Mouse (Mus musculus) forebrain, embryonic 13.5 days (tissue): Measurements from ENCODE around the gene Slc44a1. TPM values are rescaled to one million over a fixed set of nuclear protein-coding genes. Genes with fewer than 3 reads are reported as not detected.
A peak's percentile ranks its signal among the peaks of the same experiment; 100 is the strongest.

Experiments
- ATAC-seq: fragments of 200-750 bp; cut with Nextera tagmentation; 2 replicates; pipeline ENCODE4 v1.8.0; 2017
- H3K27ac ChIP-seq: fragments of 300-500 bp; sonication (generic); 2 replicates; pipeline ENCODE4 v1.5.1; 2015; ENCODE audit warnings: inconsistent platforms, mild to moderate bottlenecking, moderate library complexity
- H3K27me3 ChIP-seq: fragments of 300-500 bp; sonication (generic); 2 replicates; pipeline ENCODE4 v1.6.1; 2015; ENCODE audit warnings: mild to moderate bottlenecking, inconsistent platforms
- H3K36me3 ChIP-seq: fragments of 300-500 bp; sonication (generic); 2 replicates; pipeline ENCODE4 v1.6.1; 2015; ENCODE audit warnings: mild to moderate bottlenecking, inconsistent platforms; ENCODE audit not compliant: poor library complexity, severe bottlenecking
- H3K4me1 ChIP-seq: fragments of 300-500 bp; sonication (generic); 2 replicates; pipeline ENCODE4 v1.6.1; 2015; ENCODE audit warnings: inconsistent platforms
- H3K4me2 ChIP-seq: fragments of 300-500 bp; sonication (generic); 2 replicates; pipeline ENCODE4 v1.6.1; 2015; ENCODE audit warnings: inconsistent platforms, mild to moderate bottlenecking, moderate library complexity
- H3K4me3 ChIP-seq: fragments of 300-500 bp; sonication (generic); 2 replicates; pipeline ENCODE4 v1.5.1; 2015; ENCODE audit warnings: mild to moderate bottlenecking, inconsistent platforms
- H3K9ac ChIP-seq: fragments of 300-500 bp; sonication (generic); 2 replicates; pipeline ENCODE4 v1.6.1; 2015; ENCODE audit warnings: mild to moderate bottlenecking, inconsistent platforms
- H3K9me3 ChIP-seq: fragments of 300-500 bp; sonication (generic); replicated peaks from 2 replicates; pipeline ENCODE4 v1.6.1; 2016; ENCODE audit warnings: inconsistent platforms
- WGBS: fragments of 180-500 bp; shearing (Covaris S2); methylation state at CpG from one replicate; pipeline ENCODE4 v1.1.7; 2015; 5-methylcytosine and 5-hydroxymethylcytosine counted together
- polyA plus RNA-seq: library from polyadenylated mRNA; unstranded; fragments of >200 nt; fragmentation: Nextera tagmentation; extraction: Ambion mirVana; gene quantifications from 2 replicates; pipeline ENCODE4 v1.2.1, GENCODE M21; 2015

The Slc44a1 gene
- 9.5 and 11.5 TPM in 2 replicates for polyA plus RNA-seq

GRCm38 (mm10) chr4:53440010-53440815 is at the start of gene Slc44a1:
Gene Slc44a1 (plus strand): TSS chr4:53440413.
- peak within 1 kb of the TSS; percentile 98 for H3K4me2 ChIP-seq
- peak within 1 kb of the TSS; percentile 73 for H3K27ac ChIP-seq
- H3K4me3 ChIP-seq, result peak within 1 kb of the TSS; percentile 85
- ATAC-seq, result peak; percentile 97
- H3K36me3 ChIP-seq, result no peaks in the 10 kb centered on the region
- peaks cover 15% of the 10 kb centered on the region; the same call in 1 of the 2 replicates for H3K4me1 ChIP-seq
- no peaks in the 10 kb centered on the region for H3K9me3 ChIP-seq
- WGBS, result under 1% methylated on average over 84 of the region's 122 CpGs
- H3K9ac ChIP-seq, result peak within 1 kb of the TSS; percentile 88
- peaks cover 3% of the 10 kb centered on the region; the same call in 1 of the 2 replicates for H3K27me3 ChIP-seq

- no peak for ATAC-seq
- 87% methylated on average over 3 of the region's 3 CpGs for WGBS
These were observed 45.2 kb upstream of the Slc44a1 start for GRCm38 (mm10) chr4:53395002-53395401.

DNA sequence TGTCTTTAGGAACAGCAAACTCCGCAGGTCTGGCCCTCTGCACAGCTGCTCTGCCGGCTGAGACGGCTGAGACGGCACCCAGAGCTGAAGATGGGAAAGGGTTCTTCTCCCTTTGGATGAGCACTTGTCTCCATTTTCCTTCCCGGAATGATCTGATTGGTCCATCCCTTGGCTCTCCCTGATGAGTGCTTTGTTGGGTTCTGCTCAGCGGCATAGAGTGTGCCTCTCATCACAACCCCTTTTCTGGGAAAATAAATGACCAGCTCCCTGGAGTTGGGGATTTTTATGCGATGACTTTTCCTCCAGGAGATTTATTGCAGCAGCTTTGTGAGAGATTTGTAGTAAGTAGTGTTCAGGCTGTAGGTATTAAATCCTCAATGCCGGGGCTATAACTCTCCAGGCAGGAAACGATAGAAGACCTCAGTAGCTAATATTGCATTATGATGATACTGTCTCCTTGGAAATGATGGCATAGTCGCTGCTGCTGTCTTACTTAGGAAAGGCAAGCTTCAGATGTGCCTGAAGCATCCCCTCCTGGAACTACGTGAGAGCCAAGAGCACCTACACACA is 43.5 kb upstream of the Slc44a1 start:
- Histone ChIP-seq H3K9me3 (no peaks in the 10 kb centered on the region), H3K4me1 (peaks cover 11% of the 10 kb centered on the region), H3K9ac (no peak overlapping the region), H3K27me3 (no peaks in the 10 kb centered on the region), H3K4me2 (no peak overlapping the region), H3K4me3 (no peak overlapping the region), H3K36me3 (no peaks in the 10 kb centered on the region), H3K27ac (no peak overlapping the region)
- 85% methylated on average over 11 of the region's 11 CpGs for WGBS
- no peak for ATAC-seq

More at GRCm38 (mm10) chr4:53395002-53395401, 45.2 kb upstream of the Slc44a1 start:
- H3K27me3 ChIP-seq, result no peaks in the 10 kb centered on the region
- H3K4me2 ChIP-seq, result no peak overlapping the region
- no peak overlapping the region for H3K27ac ChIP-seq
- no peaks in the 10 kb centered on the region for H3K9me3 ChIP-seq
- H3K4me1 ChIP-seq, result peaks cover 11% of the 10 kb centered on the region
- no peak overlapping the region for H3K4me3 ChIP-seq
- H3K9ac ChIP-seq, result no peak overlapping the region
- H3K36me3 ChIP-seq, result no peaks in the 10 kb centered on the region

GRCm38 (mm10) chr4:53397280-53398117 is 42.7 kb upstream of the Slc44a1 start:
- peak; percentile 30; the same call in 1 of the 2 replicates for ATAC-seq
- H3K9me3 ChIP-seq, result no peaks in the 10 kb centered on the region
- no peak overlapping the region for H3K4me2 ChIP-seq
- H3K36me3 ChIP-seq, result no peaks in the 10 kb centered on the region
- H3K27ac ChIP-seq, result peak overlapping the region; percentile 35
- no peaks in the 10 kb centered on the region for H3K27me3 ChIP-seq
- 75% methylated on average over 4 of the region's 4 CpGs for WGBS
- peaks cover 11% of the 10 kb centered on the region for H3K4me1 ChIP-seq
- H3K9ac ChIP-seq, result no peak overlapping the region
- H3K4me3 ChIP-seq, result no peak overlapping the region

- peaks cover 11% of the 10 kb centered on the region for H3K4me1 ChIP-seq
- no peaks in the 10 kb centered on the region for H3K36me3 ChIP-seq
- H3K4me2 ChIP-seq, result no peak overlapping the region
- H3K4me3 ChIP-seq, result no peak overlapping the region
- no peaks in the 10 kb centered on the region for H3K9me3 ChIP-seq
- ATAC-seq, result no peak
- no peak overlapping the region for H3K9ac ChIP-seq
- no peaks in the 10 kb centered on the region for H3K27me3 ChIP-seq
- WGBS, result 36% methylated on average over 5 of the region's 5 CpGs
- no peak overlapping the region for H3K27ac ChIP-seq
These were observed 41.7 kb upstream of the Slc44a1 start for GRCm38 (mm10) chr4:53398561-53398960.

GRCm38 (mm10) chr4:53399428-53399827 is 40.8 kb upstream of the Slc44a1 start:
- no peak for ATAC-seq
- no peak overlapping the region for H3K4me2 ChIP-seq
- no peaks in the 10 kb centered on the region for H3K9me3 ChIP-seq
- H3K9ac ChIP-seq, result no peak overlapping the region
- WGBS, result 78% methylated on average over 1 of the region's 1 CpGs
- H3K36me3 ChIP-seq, result no peaks in the 10 kb centered on the region
- H3K4me1 ChIP-seq, result peaks cover 11% of the 10 kb centered on the region
- H3K27me3 ChIP-seq, result no peaks in the 10 kb centered on the region
- no peak overlapping the region for H3K27ac ChIP-seq
- H3K4me3 ChIP-seq, result no peak overlapping the region

DNA sequence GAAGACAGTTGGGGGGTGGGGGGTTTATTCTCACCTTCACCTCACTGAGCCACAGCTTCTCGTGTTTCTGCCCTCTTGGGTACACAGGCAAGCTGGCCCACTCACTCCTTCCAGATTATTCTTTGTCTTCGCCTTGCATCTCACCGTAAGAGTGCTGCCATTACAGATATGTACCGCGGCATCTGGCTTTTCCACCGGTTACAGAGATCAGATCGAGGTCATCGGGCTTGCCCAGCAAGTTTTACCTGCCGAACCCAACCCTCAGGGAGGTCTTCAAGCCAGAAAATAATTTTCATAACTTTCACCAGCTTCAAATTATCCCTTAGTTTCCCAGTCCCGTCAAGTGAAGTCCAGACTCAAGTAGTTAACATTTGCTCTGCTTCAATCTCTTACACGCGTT is 36.8 kb upstream of the Slc44a1 start:
- ATAC-seq, result no peak
- Histone ChIP-seq H3K27ac (no peak overlapping the region), H3K4me3 (no peak overlapping the region), H3K9me3 (no peaks in the 10 kb centered on the region), H3K27me3 (no peaks in the 10 kb centered on the region), H3K4me2 (no peak overlapping the region), H3K4me1 (peaks cover 1% of the 10 kb centered on the region), H3K9ac (no peak overlapping the region), H3K36me3 (no peaks in the 10 kb centered on the region)
- WGBS, result 95% methylated on average over 12 of the region's 12 CpGs

- no peaks in the 10 kb centered on the region for H3K36me3 ChIP-seq
- 92% methylated on average over 6 of the region's 6 CpGs for WGBS
- no peak overlapping the region for H3K9ac ChIP-seq
- no peak overlapping the region for H3K4me3 ChIP-seq
- H3K4me2 ChIP-seq, result no peak overlapping the region
- H3K27me3 ChIP-seq, result no peaks in the 10 kb centered on the region
- no peaks in the 10 kb centered on the region for H3K4me1 ChIP-seq
- ATAC-seq, result no peak
- H3K27ac ChIP-seq, result no peak overlapping the region
- H3K9me3 ChIP-seq, result no peaks in the 10 kb centered on the region
These were observed 35.7 kb upstream of the Slc44a1 start for GRCm38 (mm10) chr4:53404431-53404925.

GRCm38 (mm10) chr4:53406866-53407265 is 33.3 kb upstream of the Slc44a1 start:
- H3K4me1 ChIP-seq, result no peaks in the 10 kb centered on the region

GRCm38 (mm10) chr4:53408821-53409220 is 31.4 kb upstream of the Slc44a1 start:
- 62% methylated on average over 8 of the region's 8 CpGs for WGBS
- Histone ChIP-seq H3K4me1 (no peaks in the 10 kb centered on the region), H3K4me3 (no peak overlapping the region), H3K9ac (no peak overlapping the region), H3K9me3 (no peaks in the 10 kb centered on the region), H3K36me3 (no peaks in the 10 kb centered on the region), H3K4me2 (no peak overlapping the region), H3K27ac (no peak overlapping the region), H3K27me3 (no peaks in the 10 kb centered on the region)
- no peak for ATAC-seq

More at GRCm38 (mm10) chr4:53406866-53407265, 33.3 kb upstream of the Slc44a1 start:
- Histone ChIP-seq H3K36me3 (no peaks in the 10 kb centered on the region), H3K27ac (no peak overlapping the region), H3K4me3 (no peak overlapping the region), H3K27me3 (no peaks in the 10 kb centered on the region), H3K9ac (no peak overlapping the region), H3K4me2 (no peak overlapping the region), H3K9me3 (no peaks in the 10 kb centered on the region)
- no peak for ATAC-seq

GRCm38 (mm10) chr4:53409526-53410085 is 30.6 kb upstream of the Slc44a1 start:
- Histone ChIP-seq H3K4me3 (no peak overlapping the region), H3K9me3 (no peaks in the 10 kb centered on the region), H3K4me1 (no peaks in the 10 kb centered on the region), H3K9ac (no peak overlapping the region), H3K27me3 (no peaks in the 10 kb centered on the region), H3K36me3 (no peaks in the 10 kb centered on the region), H3K27ac (no peak overlapping the region), H3K4me2 (no peak overlapping the region)
- 49% methylated on average over 5 of the region's 5 CpGs for WGBS
- ATAC-seq, result no peak
